Mouse (Mus musculus): ENCODE results near the gene Tmcc3.

GRCm38 (mm10) chr10:94298471-94298870 lies 13.3 kb upstream of the Tmcc3 start, which contains the start of gene Gm4792:
- TF ChIP-seq CTCF (conservative IDR thresholded peaks at IDR 0.05; ENCODE audit: low read length) (no peak), NANOG (IDR thresholded peaks at IDR 0.05; ENCODE audit: borderline replicate concordance, low read length) (no peak), POU5F1 (IDR thresholded peaks at IDR 0.05; ENCODE audit: borderline replicate concordance, low read length) (no peak)
